Mouse (Mus musculus) midbrain, embryonic 12.5 days (tissue): ENCODE measurements around the gene Tas2r121. TPM values are rescaled to one million over a fixed set of nuclear protein-coding genes. Genes with fewer than 3 reads are reported as not detected.
"Not testable (repeated sequence)": the region's sequence is repeated elsewhere in the genome, so short reads cannot be mapped to it uniquely, and the experiment has no call there.

Experiments used
- ATAC-seq: fragments of 200-750 bp; cut with Nextera tagmentation; 2 replicates; pipeline ENCODE4 v1.8.0; 2017; ENCODE audit warnings: low read depth, moderate TSS enrichment, moderate library complexity; ENCODE audit not compliant: low FRiP score
- H3K27ac ChIP-seq: fragments of 300-500 bp; sonication (generic); replicated peaks from 2 replicates; pipeline ENCODE4 v1.5.1; 2016; ENCODE audit warnings: mild to moderate bottlenecking
- H3K27me3 ChIP-seq: fragments of 300-500 bp; sonication (generic); 2 replicates; pipeline ENCODE4 v1.6.1; 2016; ENCODE audit warnings: mild to moderate bottlenecking
- H3K36me3 ChIP-seq: fragments of 300-500 bp; sonication (generic); 2 replicates; pipeline ENCODE4 v1.6.1; 2016
- H3K4me1 ChIP-seq: fragments of 300-500 bp; sonication (generic); 2 replicates; pipeline ENCODE4 v1.6.1; 2016
- H3K4me2 ChIP-seq: fragments of 300-500 bp; sonication (generic); replicated peaks from 2 replicates; pipeline ENCODE4 v1.6.1; 2016; ENCODE audit warnings: mild to moderate bottlenecking, moderate library complexity
- H3K4me3 ChIP-seq: fragments of 300-500 bp; sonication (generic); 2 replicates; pipeline ENCODE4 v1.5.1; 2016; ENCODE audit warnings: mild to moderate bottlenecking
- H3K9ac ChIP-seq: fragments of 300-500 bp; sonication (generic); replicated peaks from 2 replicates; pipeline ENCODE4 v1.6.1; 2016; ENCODE audit warnings: mild to moderate bottlenecking, moderate library complexity
- H3K9me3 ChIP-seq: fragments of 300-500 bp; sonication (generic); 2 replicates; pipeline ENCODE4 v1.6.1; 2016; ENCODE audit warnings: mild to moderate bottlenecking
- WGBS: fragments of 180-500 bp; shearing (Covaris S2); methylation state at CpG from one replicate; pipeline ENCODE4 v1.1.7; 2016; 5-methylcytosine and 5-hydroxymethylcytosine counted together
- polyA plus RNA-seq: library from polyadenylated mRNA; unstranded; fragments of >200 nt; fragmentation: Nextera tagmentation; extraction: Ambion mirVana; gene quantifications from 2 replicates; pipeline ENCODE4 v1.2.1, GENCODE M21; 2016

The Tas2r121 gene
- not detected in 2 replicates for polyA plus RNA-seq

- Histone ChIP-seq H3K36me3 (no peaks in the 10 kb centered on the region), H3K27ac (no peak within 1 kb of the TSS), H3K9ac (no peak within 1 kb of the TSS), H3K4me2 (no peak within 1 kb of the TSS), H3K4me1 (no peaks in the 10 kb centered on the region), H3K4me3 (no peak within 1 kb of the TSS), H3K9me3 (no peaks in the 10 kb centered on the region; the same call in 1 of the 2 replicates), H3K27me3 (no peaks in the 10 kb centered on the region)
- ATAC-seq = no peak
- WGBS = 65% methylated on average over 1 of the region's 1 CpGs
Measured at GRCm38 (mm10) chr6:132700907-132701306, at the start of gene Tas2r121. TSS of gene Tas2r121 (minus strand) at chr6:132701007.

DNA sequence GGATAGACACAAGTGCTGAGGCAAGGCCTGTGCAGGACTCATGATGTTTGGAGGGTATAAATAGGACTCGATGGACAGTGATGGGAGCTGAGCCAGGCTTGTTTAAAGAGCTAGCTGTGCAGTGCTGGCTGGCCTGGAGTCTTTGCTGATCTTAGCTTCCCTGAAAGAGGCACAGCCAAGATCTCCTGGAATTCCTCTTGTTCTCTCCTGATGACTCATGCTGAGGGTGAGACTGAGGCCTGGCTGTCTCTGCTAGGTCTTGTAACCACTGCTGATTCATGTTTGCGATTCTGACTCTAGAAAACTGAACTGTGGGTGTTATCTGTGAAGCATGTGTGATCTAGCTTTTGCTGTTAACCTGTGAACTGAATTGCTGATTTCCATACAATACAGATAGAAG is 49.4 kb upstream of the Tas2r121 start:
- H3K27ac ChIP-seq = no peak overlapping the region
- H3K9ac ChIP-seq = no peak overlapping the region
- WGBS = 83% methylated on average over 2 of the region's 2 CpGs
- no peaks in the 10 kb centered on the region for H3K27me3 ChIP-seq
- no peaks in the 10 kb centered on the region for H3K4me1 ChIP-seq
- H3K4me3 ChIP-seq = no peak overlapping the region
- no peak for ATAC-seq
- H3K9me3 ChIP-seq = no peaks in the 10 kb centered on the region
- H3K4me2 ChIP-seq = no peak overlapping the region
- H3K36me3 ChIP-seq = no peaks in the 10 kb centered on the region

DNA sequence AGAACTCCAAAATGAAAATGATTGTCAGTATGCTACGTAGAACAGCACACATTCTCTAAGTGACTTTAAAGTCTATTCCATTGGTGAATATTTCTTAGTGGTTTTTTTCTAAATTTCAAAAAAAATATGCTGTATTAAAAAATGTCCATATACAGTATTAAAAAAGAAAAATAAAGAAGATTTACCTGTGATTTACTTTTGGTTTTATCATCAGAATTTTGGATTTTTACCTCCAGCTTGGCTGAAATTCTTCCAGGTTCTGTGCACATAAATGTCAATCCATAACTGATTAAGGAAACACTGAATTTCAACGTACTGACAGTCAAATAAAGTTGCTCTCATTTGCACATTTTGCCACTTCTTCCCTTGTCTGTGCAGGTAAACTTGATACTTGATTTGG is 37.1 kb upstream of the Tas2r121 start, which contains the start of gene Tas2r115:
TSS of gene Tas2r115 (minus strand) at position 101 of the 400 bp plus-strand sequence.
- H3K4me2 ChIP-seq = no peak within 1 kb of the TSS
- no peak for ATAC-seq
- no peaks in the 10 kb centered on the region for H3K9me3 ChIP-seq
- no peak within 1 kb of the TSS for H3K4me3 ChIP-seq
- H3K27ac ChIP-seq = no peak within 1 kb of the TSS
- H3K36me3 ChIP-seq = no peaks in the 10 kb centered on the region
- no peaks in the 10 kb centered on the region for H3K27me3 ChIP-seq
- H3K4me1 ChIP-seq = no peaks in the 10 kb centered on the region
- WGBS = 76% methylated on average over 2 of the region's 2 CpGs
- H3K9ac ChIP-seq = no peak within 1 kb of the TSS

GRCm38 (mm10) chr6:132711828-132712227 is 11.0 kb upstream of the Tas2r121 start, which contains the start of gene Tas2r122:
TSS of gene Tas2r122 (minus strand) at chr6:132711928.
- no peaks in the 10 kb centered on the region for H3K4me1 ChIP-seq
- H3K27ac ChIP-seq = no peak within 1 kb of the TSS
- peaks cover 5% of the 10 kb centered on the region; the same call in 1 of the 2 replicates for H3K9me3 ChIP-seq
- H3K9ac ChIP-seq = no peak within 1 kb of the TSS
- no peak within 1 kb of the TSS for H3K4me3 ChIP-seq
- H3K36me3 ChIP-seq = no peaks in the 10 kb centered on the region
- 89% methylated on average over 3 of the region's 3 CpGs for WGBS
- no peak for ATAC-seq
- H3K27me3 ChIP-seq = no peaks in the 10 kb centered on the region
- no peak within 1 kb of the TSS for H3K4me2 ChIP-seq

DNA sequence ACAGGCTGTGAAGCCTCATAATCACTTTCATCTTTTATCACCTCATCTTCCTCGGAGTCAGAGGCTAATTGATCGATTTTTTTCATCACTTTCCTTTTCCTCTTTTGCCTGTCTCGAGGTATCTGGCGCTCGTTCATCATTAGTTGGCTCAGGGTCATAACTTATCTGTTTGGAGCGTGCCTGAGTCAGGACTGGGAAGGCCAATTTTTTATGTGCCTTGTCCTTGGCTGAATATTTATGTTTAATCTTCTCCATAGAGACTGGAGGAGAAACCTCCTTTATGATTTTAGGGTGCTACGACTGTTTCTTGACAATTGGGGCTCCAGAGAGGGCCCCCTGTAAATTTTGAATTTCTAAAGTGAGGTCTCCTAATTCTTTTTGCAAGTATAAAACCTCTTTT is 9.2 kb downstream of the Tas2r121 start:
- not testable (repeated sequence) for H3K36me3 ChIP-seq, H3K27me3 ChIP-seq, H3K4me2 ChIP-seq, H3K9ac ChIP-seq, H3K4me3 ChIP-seq, H3K27ac ChIP-seq, H3K4me1 ChIP-seq, ATAC-seq, H3K9me3 ChIP-seq
- WGBS = 89% methylated on average over 7 of the region's 7 CpGs

- Histone ChIP-seq H3K27ac (no peak within 1 kb of the TSS), H3K4me1 (no peaks in the 10 kb centered on the region), H3K27me3 (no peaks in the 10 kb centered on the region), H3K4me3 (no peak within 1 kb of the TSS), H3K9me3 (0 out of 2 replicates have a peak, but pooled peaks cover 5% of the 10 kb centered on the region), H3K36me3 (no peaks in the 10 kb centered on the region), H3K9ac (no peak within 1 kb of the TSS), H3K4me2 (no peak within 1 kb of the TSS)
- ATAC-seq = no peak
Measured at GRCm38 (mm10) chr6:132656653-132657052, 44.2 kb downstream of the Tas2r121 start, which contains the start of gene Tas2r120. TSS of gene Tas2r120 (plus strand) at chr6:132656953.

DNA sequence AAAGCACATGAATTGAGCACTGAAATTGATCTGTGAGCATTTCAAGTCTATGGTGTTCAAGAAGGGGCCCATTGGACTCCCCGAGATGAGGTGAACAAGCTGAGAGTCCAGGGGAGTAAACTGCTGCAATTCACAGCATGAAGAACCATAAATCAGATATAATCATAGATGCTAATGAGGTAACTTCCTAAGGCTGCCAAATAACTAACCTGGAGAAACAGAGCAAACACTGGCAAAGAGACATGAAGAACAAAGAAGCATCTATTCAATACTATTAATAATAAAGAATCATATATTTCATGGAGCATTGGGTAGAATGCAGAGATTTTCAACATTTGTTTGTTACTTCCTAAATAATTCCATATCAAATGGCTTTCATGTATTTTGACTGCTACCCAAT is 49.4 kb downstream of the Tas2r121 start, which contains the start of gene A630073D07Rik:
TSS of gene A630073D07Rik (minus strand) at position 101 of the 400 bp plus-strand sequence.
- no peak within 1 kb of the TSS for H3K27ac ChIP-seq
- no peaks in the 10 kb centered on the region for H3K9me3 ChIP-seq
- no peak within 1 kb of the TSS for H3K9ac ChIP-seq
- no peak for ATAC-seq
- no peaks in the 10 kb centered on the region for H3K27me3 ChIP-seq
- no peak within 1 kb of the TSS for H3K4me3 ChIP-seq
- no peaks in the 10 kb centered on the region for H3K36me3 ChIP-seq
- 83% methylated on average over 1 of the region's 1 CpGs for WGBS
- H3K4me1 ChIP-seq = no peaks in the 10 kb centered on the region
- no peak within 1 kb of the TSS for H3K4me2 ChIP-seq

Other genes with a start within 250 kb of the Tas2r121 start
- not detected in 2 replicates for gene Prh1, start 131.2 kb downstream of the Tas2r121 start, polyA plus RNA-seq
- gene Prp2, start 105.1 kb downstream of the Tas2r121 start, polyA plus RNA-seq = not detected in 2 replicates
- gene A630073D07Rik, start 49.5 kb downstream of the Tas2r121 start, polyA plus RNA-seq = not detected in 2 replicates
- gene Tas2r120, start 44.1 kb downstream of the Tas2r121 start, polyA plus RNA-seq = not detected in 2 replicates
- not detected in 2 replicates for gene Tas2r122, start 10.9 kb upstream of the Tas2r121 start, polyA plus RNA-seq
- not detected in 2 replicates for gene Tas2r115, start 37.0 kb upstream of the Tas2r121 start, polyA plus RNA-seq
- not detected in 2 replicates for gene Tas2r124, start 53.7 kb upstream of the Tas2r121 start, polyA plus RNA-seq
- not detected in 2 replicates for gene Tas2r102, start 61.1 kb upstream of the Tas2r121 start, polyA plus RNA-seq
- gene Tas2r136, start 77.2 kb upstream of the Tas2r121 start, polyA plus RNA-seq = not detected in 2 replicates
- not detected in 2 replicates for gene Tas2r117, start 101.8 kb upstream of the Tas2r121 start, polyA plus RNA-seq
- gene Tas2r123, start 146.1 kb upstream of the Tas2r121 start, polyA plus RNA-seq = not detected in 2 replicates
- not detected in 2 replicates for gene Tas2r116, start 154.4 kb upstream of the Tas2r121 start, polyA plus RNA-seq
- gene Tas2r110, start 167.0 kb upstream of the Tas2r121 start, polyA plus RNA-seq = not detected in 2 replicates
- not detected in 2 replicates for gene Tas2r113, start 192.0 kb upstream of the Tas2r121 start, polyA plus RNA-seq
- gene Tas2r125, start 208.6 kb upstream of the Tas2r121 start, polyA plus RNA-seq = not detected in 2 replicates